Mouse (Mus musculus): ENCODE data around the gene 2210407C18Rik.

Gene 2210407C18Rik

DNA sequence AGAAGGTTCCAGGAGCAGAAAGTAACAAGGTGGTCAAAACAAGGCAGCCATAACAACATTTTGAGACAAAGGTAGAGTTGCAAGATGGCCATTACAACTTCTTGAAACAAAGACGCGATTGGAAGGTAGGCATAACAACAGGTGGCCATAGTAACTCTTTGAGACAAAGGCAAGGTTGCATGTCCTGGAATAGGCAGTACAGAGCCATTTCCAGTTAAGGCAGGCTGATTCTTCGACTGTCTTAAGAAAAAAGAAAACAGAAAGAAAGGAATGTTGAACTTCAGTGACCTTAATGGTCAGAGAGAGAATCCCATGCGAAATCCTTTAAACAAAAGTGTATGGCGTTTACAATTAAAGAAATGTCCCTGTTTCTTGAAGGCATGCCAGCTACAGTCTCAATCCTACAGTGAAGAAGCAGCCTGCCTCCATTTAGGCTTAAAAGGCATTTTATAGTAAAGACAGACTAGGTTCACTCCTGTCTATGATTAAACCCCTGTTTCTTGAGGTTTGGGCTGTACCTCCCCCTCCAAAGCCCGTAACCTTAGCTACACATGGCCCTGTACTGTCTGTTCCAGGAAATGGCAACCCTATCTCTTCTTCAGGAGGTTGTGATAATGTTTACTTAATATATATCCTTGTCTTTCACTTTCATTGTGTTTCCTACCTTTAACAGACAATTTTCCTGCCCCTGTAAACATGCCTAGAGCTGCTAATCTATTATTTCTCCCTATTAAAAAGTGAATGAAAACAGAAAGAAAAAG, 12.9 kb downstream of the 2210407C18Rik start:
- intact Hi-C loops (cut with DNase I): no loop called here

DNA sequence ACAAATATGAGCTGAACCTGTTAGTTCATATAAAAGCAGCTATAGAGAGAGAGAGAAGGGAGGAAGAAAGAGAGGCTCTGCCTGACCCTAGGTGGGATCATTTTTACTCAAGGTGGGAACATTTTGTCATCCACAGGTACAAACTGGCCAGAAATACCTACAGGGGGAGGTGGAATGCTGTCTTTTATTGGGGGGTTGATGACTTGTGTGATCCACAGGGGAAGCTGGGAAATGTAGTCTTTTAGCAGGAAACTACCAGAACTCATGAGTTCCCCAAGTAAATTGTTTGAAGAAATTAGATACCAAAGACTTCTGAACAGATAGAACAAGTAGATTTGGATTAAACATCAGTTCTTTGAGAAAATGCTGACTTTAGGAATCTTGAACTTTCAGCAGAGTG, 13.8 kb downstream of the 2210407C18Rik start:
- intact Hi-C loops (cut with DNase I): no loop called here

DNA sequence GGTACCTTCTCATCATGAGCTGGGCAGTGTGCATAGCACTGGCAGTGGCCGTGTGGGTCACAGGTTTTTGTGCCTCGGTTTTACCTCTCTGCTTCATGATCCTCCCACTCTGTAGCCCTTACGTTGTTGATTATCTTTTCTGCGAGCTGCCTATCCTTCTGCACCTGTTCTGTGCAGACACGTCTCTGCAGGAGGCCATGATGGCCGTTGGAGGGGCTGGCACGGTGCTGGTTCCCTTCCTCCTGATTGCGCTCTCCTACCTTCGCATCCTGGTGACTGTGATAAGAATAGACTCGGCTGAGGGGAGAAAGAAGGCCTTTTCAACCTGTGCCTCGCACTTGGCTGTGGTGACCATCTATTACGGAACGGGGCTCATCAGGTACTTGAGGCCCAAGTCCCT, 18.0 kb downstream of the 2210407C18Rik start:
- intact Hi-C loops (cut with DNase I): no loop called here

DNA sequence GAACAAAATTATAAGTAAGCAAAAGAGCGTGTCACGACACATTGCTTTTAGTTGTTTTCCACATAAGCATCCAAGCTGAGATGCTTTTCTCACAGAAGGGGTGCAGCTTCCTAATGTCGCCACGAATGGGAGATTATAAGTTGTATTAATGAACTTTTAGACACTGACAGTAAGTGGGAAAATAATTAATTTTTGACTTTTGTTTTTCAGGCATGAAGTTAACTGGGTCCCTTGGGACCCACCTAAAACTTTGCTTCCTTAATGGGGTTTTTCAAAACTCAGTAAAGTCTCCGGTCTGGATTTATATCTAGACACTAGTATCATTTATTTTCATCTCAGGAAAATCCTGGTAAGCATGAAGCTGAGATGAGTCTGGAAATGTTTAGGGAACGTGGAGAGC, 21.1 kb downstream of the 2210407C18Rik start, which contains the start of gene Olfr324:
Olfr324 (plus strand) TSS at position 301 of the 400 bp plus-strand sequence.
- intact Hi-C loops (cut with DNase I): no loop called here

DNA sequence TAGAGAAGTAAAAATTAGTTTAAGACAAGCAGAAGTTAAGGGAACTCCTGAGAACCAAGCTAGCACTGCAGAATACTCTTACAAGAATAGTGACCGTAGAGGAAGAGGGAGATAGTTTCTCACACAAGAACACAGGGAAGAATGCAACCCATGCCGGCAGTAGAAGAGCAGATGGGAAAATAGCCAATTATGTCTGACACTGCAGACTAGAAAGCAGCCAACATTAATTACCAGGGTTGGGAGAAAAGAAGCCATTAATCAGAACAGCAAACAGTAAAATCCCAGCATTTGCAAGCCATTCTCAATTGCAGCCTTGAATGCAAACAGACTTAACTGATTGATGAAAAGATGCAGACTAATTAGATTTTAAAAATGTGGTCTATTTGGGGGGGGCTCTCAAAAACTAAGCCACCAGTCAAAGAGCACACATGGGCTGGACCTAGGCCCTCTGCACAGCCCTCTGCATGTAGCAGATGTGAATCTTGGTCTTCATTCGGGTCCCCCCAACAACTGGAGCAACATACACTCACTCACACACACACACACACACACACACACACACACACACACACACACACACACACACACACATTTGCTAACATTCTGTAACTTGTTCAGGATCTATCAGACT, 27.1 kb downstream of the 2210407C18Rik start:
- intact Hi-C loops (cut with DNase I): loop anchor here (2.0 kb wide), 1 partner anchor 186 kb away; no protein-coding TSS in a partner anchor

DNA sequence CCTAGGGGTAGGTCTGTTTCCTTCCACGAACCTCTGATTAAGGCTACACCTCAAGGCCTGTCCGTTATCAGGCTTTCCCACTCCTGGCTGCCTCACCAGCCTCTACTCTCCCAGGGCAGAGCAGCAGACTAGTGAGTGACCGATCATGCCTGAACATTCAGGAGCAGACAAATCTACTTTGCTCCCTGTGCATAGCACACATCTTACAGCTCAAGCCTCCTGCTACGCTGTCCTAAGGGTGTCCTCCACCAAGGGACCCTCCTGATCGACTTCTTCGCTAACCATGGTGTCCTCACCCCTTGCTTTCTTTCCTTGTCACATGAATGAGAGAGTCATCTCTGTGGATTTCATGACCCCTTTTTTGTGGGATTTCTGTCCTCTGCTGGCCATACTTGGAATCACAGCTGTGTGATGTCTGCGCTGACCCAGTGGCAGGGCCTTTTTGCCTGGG, 28.0 kb downstream of the 2210407C18Rik start:
- intact Hi-C loops (cut with DNase I): loop anchor here (2.0 kb wide), 1 partner anchor 185 kb away; no protein-coding TSS in a partner anchor

DNA sequence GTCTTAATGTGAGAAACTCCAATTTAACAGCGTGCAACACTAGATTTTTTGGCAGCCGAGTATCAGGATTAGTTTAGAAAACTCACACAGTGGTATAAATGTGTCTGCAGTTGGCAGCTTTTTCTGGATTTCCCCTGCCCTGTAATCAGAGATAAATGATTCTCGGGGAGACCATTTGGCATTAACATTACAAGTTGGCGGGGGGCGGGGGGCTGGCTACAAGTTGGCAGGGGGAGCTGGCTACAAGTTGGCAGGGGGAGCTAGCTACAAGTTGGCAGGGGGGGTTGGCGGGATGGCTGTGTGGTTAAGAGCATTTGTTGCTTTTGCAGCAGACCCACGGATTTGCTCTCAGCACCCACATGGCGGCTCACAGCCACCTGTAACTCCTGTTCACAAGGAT, 37.2 kb downstream of the 2210407C18Rik start:
- intact Hi-C loops (cut with DNase I): no loop called here

DNA sequence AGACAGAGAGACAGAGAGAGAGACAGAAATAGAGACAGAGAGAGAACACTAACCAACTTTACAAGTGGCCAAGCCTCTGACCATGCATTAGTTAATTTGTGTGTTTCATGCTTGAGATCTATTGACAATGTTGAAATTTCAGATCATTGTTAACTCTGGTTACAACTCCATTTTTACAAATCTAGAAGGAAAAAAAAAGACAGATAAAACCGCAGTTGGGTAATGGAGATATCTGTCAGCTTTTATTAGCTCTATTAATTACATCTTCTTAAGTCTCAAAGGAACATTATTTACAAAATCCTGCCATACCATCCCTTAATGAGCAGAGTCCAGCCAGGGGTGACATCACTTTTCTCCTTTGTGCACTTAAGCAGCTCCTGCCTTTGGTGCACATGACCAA, 38.4 kb downstream of the 2210407C18Rik start, which contains the start of gene Olfr325:
Olfr325 (plus strand) TSS at position 301 of the 400 bp plus-strand sequence.
- intact Hi-C loops (cut with DNase I): no loop called here

DNA sequence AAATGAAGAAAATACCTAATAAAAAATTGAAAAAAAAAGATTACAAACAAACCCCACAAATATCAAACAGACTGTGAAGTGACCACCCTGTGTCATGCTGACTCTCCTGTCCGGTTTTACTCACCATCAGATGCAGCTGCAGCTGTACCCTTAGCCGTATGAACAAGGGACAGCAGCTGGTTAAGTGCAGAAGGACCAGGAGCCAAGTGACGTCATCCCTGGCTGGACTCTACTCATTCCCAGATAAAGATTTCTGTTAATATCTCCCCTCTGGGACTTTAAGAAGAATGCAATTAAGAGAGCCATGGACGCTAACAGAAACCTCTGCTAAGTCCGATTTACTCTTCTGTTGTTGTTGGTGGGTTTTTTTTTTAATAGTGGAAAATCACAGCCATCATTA, 45.5 kb downstream of the 2210407C18Rik start, which contains the start of gene Olfr224:
Olfr224 (minus strand) TSS at position 149 of the 400 bp plus-strand sequence.
- intact Hi-C loops (cut with DNase I): no loop called here

Measured in adrenal gland (tissue).